Mouse (Mus musculus) adrenal gland, adult 18-20 months (tissue): ENCODE measurements around the gene Atp5s. TPM values are rescaled to one million over a fixed set of nuclear protein-coding genes. Genes with fewer than 3 reads are reported as not detected.

Source experiments
- DNase-seq, 2 experiments: peaks; one replicate each; pipeline ENCODE4 v3.0.0; 2021 to 2022; ENCODE audit warnings: low spot score in 2 of 2
- long read RNA-seq, 2 experiments: library from polyadenylated mRNA; stranded (forward); transcript quantifications; one replicate each; pipeline ENCODE4 v2.0.0; 2021
- total RNA-seq, 2 experiments: library from RNA; stranded (reverse); gene quantifications; 1 replicate in 1 of 2; 2 replicates in 1 of 2; pipeline ENCODE4 v1.2.3; 2021

Gene Atp5s
- total RNA-seq: 10 to 100 TPM; 11.5 to 16.2 TPM
- long read RNA-seq, experiment 1, partial matches to known transcripts: 0 of 3 reads
- long read RNA-seq, experiment 1, other reads (novel, unspliced or antisense): 1 of 3 reads
- long read RNA-seq, experiment 2, transcript Atp5s-201 (5 exons, 1,485 nt): major isoform, 6 of 19 reads
- long read RNA-seq, experiment 2, partial matches to known transcripts: 10 of 19 reads
- long read RNA-seq, experiment 2, other reads (novel, unspliced or antisense): 2 of 19 reads

- peak; percentile 96 to 97 for DNase-seq
These were observed at the start of gene Atp5s, which contains the start of gene L2hgdh for GRCm38 (mm10) chr12:69724711-69725460. TSS of gene Atp5s (plus strand) at chr12:69724950. TSS of gene L2hgdh (minus strand) at chr12:69724873.

- no peak for DNase-seq
These were observed 48.6 kb upstream of the Atp5s start for GRCm38 (mm10) chr12:69676157-69676556.

GRCm38 (mm10) chr12:69680635-69681565 is 43.9 kb upstream of the Atp5s start:
- peak; percentile 52 to 63 for DNase-seq

GRCm38 (mm10) chr12:69681566-69682061 is 43.1 kb upstream of the Atp5s start, which contains the start of gene Sos2:
TSS of gene Sos2 (minus strand) at chr12:69681852.
- DNase-seq: peak; percentile 69

- peak; percentile 83 to 85 for DNase-seq
These were observed 42.5 kb upstream of the Atp5s start for GRCm38 (mm10) chr12:69682065-69682787.

- no peak for DNase-seq
These were observed 41.8 kb upstream of the Atp5s start for GRCm38 (mm10) chr12:69682788-69683419.

GRCm38 (mm10) chr12:69683537-69683936 is 41.2 kb upstream of the Atp5s start:
- DNase-seq: peak; percentile 80 to 81

GRCm38 (mm10) chr12:69688368-69688767 is 36.4 kb upstream of the Atp5s start:
- no peak for DNase-seq

GRCm38 (mm10) chr12:69689094-69689493 is 35.7 kb upstream of the Atp5s start:
- no peak for DNase-seq

- DNase-seq: no peak
These were observed 34.0 kb upstream of the Atp5s start for GRCm38 (mm10) chr12:69690714-69691113.

- DNase-seq: no peak
These were observed 31.3 kb upstream of the Atp5s start for GRCm38 (mm10) chr12:69693471-69693870.

- DNase-seq: peak; percentile 43 to 49
These were observed 28.0 kb upstream of the Atp5s start for GRCm38 (mm10) chr12:69696746-69697145.

- no peak for DNase-seq
These were observed 26.4 kb upstream of the Atp5s start for GRCm38 (mm10) chr12:69698352-69698751.

GRCm38 (mm10) chr12:69704799-69705458 is 19.8 kb upstream of the Atp5s start:
- no peak for DNase-seq

- no peak for DNase-seq
These were observed 11.1 kb upstream of the Atp5s start for GRCm38 (mm10) chr12:69713628-69714027.

- DNase-seq: no peak
These were observed 1.9 kb upstream of the Atp5s start for GRCm38 (mm10) chr12:69722857-69723256.

GRCm38 (mm10) chr12:69723376-69723775 is 1.4 kb upstream of the Atp5s start:
- no peak for DNase-seq

GRCm38 (mm10) chr12:69724018-69724710 is 586 bp upstream of the Atp5s start:
- DNase-seq: no peak

GRCm38 (mm10) chr12:69729246-69729645 is 4.5 kb downstream of the Atp5s start:
- no peak for DNase-seq
